Mouse (Mus musculus) WW6 (cell line): ENCODE data around the gene Slc6a16.

Source experiments
- DNase-seq: peaks from one replicate; pipeline ENCODE4 v3.0.0-alpha.2; 2013; ENCODE audit warnings: low read depth, low spot score

Slc6a16 gene

DNA sequence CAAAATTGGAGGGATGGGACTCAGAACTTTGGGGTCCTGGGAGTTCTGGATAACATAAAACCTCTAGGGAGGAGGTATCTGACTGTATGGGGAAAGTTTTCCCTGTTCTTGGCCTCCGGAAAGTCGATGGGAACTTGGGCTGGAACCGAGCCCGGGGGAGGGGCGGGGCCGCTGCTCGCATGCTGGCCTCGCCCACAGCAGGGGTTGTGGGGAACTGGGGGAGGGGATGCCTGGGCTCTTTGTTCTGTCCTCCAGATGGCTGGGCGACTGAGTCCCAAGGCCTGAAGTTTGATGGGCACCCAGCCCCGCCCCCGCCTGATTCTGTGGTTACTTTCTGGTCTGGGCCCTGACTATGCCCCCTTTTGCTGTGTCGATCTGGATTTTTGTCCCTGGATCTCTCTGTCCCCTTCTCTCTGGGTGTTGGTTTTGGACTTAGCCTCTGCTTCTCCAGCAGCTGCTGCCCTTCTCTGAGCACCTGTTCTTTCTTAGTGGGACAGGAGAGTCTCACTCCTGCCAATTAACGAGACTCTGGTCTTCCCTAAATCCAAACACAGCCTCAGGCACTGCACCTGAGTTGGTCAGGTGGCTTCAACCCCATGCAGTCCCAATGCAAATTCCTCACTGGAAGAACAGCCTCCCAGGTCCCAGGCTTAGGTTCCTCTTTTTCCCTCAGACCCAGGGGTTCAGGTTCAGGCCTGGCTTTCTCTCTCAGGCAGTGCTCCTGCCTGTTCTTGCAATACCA is 24.3 kb upstream of the Slc6a16 start:
- no peak for DNase-seq

DNA sequence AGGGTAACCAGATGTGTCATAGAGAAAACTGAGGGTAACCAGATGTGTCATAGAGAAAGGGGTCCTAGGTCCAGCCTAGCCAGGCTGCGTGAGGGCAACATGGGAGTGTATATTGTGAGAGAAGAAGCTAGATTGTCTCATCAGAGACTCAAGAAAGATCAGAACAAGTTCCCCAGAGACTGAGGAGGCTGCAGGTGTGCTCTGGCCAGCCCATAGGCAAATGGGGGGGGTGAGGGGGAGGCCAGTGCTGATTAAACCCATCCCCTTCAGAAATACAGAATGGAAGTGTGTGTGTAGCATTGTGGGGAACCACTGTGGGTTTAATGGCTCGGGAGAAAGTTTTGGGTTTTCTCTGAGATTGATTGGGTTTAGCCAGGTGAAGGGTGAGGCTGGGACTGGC is 19.2 kb upstream of the Slc6a16 start:
- no peak for DNase-seq

DNA sequence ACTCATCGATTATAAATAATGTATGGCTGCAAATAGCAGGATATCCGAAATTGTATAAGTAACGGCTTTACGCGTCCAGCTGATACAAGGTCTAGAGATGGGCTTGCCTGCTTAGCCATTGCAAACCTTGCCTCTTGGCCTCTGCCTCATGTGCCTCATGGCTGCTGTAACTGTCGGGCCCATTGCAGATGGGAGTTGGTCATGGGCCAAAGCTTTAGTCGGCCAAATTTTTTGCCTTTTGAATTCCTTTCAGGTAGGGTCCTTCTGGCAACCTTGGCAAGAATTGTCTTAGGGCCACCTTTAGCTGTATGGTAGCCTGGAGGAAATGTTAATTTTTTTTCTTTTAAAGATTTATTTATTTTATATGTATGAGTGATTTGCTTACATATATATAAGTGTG is 16.1 kb upstream of the Slc6a16 start:
- DNase-seq: no peak

DNA sequence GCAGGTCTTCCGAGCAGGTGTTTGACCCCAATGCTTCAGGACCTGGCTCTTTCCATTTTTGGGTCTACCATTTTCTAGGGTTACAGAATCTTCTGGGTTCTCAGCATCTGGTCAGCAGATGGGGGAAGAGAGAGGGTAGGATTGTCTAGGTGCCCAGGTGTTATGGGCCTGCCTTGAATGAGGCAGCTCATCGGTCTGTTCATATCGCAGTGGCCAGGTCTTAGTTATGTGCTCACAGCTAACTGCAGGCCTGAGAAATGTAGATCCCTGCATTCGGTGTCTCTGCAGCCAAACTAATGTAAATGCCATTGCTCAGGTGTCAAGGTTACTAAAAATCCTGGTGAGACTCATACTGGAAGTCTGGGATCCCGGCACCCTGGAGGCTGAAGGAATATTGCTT is 14.5 kb upstream of the Slc6a16 start:
- no peak for DNase-seq

DNA sequence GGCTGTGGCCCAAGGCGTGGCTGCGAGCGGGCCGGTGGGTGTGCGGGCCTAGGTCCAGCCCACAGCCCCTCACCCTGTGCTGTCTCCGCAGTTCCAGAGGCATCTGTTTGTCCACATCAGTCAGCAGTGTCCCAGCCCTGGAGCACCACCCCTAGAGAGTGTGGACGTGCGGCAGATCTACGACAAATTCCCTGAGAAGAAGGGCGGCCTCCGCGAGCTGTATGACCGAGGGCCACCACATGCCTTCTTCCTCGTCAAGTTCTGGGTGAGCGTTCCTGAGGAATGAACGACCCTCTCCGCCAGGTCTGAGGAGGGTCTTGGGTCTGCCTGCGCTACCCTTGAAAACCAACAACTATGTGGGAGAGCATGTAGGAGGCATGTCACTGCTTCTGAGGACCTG is 12.3 kb upstream of the Slc6a16 start:
- no peak for DNase-seq

DNA sequence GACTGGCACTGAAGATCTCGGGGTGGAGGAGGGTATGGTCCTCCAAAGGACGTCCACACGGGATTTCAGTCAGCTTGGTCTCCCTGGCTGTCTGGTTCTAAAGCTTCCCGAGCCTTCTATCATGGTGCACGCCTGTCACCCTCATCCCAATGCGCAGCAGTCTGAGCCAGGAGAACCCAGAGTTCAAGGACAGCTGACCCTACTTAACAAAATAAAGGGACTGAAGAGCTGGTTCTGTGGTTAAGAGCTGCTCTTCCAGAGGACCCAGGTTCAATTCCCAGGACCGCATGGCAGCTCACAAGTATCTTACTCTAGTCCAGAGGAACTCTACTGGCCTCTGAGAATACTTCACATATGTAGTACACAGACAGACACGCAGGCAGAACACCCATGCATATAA is 11.8 kb upstream of the Slc6a16 start:
- DNase-seq: no peak

DNA sequence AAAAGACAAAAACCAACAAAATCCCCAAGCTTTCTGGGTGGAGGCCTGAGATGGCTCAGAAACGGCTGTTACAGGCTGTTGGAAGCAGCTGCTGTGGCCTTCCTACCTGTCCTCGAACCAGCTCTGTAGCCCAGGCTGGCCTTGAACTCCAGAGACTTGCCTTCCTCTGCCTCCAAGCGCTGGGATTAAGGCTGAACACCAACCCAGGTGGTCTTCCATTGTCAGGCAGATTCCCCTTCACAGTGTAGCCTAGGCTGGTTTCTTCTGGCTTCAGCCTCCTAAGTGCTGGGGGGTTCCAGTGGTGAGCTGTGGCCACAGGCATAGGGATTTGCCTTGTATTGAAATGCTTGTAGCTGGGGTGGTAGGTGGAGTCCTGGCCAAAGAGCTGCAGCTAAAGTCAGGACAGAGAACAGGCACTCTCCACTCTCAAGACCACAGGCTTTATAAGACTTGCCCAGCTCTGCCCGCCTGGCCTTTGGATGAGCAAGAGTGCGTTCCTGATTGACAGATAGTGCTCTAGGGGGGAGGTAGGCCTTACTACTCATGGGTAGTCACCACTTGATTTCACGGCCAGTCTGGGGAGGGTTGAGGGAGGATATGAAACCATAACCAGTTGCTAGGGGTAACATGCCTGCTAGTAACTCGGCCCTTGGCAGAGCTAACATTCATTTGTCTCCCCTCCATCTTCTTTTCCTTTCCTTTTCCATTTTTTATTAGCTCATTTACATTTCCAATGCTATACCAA is 11.3 kb upstream of the Slc6a16 start:
- no peak for DNase-seq

DNA sequence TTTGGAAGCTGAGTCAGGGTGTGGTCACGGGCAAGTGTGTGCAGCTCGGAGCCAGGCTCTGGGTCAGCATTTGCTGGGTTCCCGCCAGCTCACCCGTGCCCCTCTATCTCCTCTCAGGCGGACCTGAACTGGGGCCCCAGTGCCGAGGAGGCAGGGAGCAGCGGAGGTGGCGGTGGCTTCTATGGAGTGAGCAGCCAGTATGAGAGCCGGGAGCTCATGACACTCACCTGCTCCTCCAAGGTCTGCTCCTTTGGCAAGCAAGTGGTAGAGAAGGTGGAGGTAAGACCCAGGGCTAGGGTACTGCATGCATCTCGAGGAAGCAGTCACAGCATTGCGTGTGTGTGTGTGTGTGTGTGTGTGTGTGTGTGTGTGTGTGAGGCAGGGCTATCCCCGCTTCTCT is 9.7 kb upstream of the Slc6a16 start:
- no peak for DNase-seq

DNA sequence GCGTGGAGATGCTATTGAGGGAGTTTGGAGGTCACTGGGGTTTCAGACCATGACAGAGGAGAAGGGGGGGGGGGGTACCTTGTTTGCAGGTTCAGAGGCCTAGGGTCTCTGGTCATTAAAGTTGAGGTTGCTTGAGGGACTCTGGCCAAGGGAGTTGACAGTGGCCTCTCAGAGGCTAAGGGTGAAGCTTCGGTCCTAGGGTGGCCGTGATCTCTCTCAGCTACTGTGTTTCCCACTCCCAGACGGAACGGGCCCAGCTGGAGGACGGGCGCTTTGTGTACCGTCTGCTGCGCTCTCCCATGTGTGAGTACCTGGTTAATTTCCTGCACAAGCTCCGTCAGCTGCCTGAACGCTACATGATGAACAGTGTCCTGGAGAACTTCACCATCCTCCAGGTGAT is 8.9 kb upstream of the Slc6a16 start:
- no peak for DNase-seq

DNA sequence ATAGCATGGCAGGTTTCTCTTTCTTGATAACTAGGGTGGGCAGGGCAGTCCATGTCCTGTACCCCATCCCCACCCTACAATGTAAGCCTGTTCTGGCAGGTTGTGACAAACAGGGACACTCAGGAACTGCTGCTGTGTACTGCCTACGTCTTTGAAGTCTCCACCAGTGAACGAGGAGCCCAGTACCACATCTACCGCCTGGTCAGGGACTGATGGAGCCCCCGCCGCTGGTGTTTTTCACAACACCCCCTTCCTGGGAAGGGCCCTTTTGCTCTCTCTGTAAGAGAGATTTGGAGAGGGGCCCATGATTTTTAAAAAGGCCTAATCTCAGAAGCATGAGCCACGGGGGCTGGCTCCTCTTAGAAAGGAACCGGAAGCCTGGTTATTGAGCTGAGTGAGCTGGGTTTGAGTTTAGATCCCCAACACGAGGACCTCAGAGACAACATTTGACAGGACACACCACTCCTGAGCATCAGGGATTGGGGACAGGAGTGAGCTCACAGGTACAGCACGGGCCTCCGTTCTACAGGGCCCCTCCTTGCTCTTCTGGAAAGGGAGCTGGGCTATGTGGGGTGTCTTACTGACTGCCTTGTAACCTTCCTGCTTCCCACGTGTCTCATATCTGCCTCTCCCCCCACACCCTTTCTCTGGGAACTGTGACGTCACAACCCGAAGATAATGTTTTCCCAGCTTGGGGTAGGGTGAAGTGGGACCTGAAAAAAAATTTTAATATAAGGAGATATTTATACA is 8.0 kb upstream of the Slc6a16 start:
- DNase-seq: no peak

DNA sequence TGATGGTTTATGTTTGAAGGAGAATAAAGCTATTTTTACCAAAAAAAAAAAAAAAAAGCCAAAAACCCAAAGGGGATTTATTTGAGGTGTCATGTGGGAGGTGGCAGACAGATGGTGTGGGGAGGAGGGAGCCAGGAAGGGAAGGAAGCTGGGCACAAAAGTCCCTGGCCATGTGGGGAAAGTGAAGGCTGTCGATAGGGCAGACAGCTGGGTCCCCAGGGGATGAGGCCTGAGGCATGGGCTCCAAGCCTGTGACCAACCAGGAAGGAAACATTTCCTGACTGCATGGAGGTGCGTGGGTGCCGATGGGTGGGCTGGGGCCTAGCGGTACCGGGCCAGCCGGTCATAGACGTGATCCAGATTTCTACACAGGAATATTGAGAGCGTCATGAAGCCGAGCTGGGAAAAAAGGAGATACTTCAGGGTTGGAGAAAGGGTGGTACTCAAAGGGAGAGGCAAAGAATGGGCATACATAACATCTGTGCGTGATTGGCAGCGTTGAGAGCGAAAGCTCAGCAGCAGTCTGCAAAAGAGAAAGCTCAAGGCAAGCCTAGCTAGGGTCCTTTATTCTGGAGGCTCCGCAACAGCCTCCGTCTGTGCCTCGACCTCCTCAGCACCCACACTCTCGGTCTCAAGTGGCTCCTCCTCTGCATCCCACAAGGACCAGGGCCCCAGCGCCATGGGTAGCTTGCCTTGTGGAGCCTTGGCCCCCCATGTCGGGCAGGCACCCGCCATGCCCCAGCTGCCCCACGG is 7.1 kb upstream of the Slc6a16 start:
- DNase-seq: no peak

DNA sequence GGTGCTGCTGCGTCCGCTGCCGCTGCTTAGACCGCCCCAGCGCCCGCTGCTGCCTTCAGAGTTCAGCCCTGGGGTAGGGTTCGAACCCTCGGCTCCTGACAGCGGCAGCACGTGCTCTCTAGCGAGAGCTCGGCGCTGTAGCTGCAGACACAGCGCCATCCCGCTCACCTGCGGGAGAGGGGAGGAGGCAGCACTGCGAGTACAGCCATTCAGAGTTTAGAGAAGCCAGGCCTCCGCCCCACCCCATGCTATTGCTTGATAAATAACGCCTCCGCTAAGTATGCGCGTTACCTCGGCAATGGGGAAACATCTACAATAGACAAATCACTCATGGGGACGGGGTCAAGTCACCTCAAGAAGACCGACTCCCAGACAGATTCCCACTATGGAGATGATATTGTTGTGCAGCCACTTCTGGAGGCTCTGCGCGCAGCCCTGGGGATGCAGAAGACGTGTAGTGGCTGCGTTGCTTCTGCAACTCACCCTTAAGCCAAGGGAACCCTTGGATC is 6.5 kb upstream of the Slc6a16 start:
- DNase-seq: no peak

DNA sequence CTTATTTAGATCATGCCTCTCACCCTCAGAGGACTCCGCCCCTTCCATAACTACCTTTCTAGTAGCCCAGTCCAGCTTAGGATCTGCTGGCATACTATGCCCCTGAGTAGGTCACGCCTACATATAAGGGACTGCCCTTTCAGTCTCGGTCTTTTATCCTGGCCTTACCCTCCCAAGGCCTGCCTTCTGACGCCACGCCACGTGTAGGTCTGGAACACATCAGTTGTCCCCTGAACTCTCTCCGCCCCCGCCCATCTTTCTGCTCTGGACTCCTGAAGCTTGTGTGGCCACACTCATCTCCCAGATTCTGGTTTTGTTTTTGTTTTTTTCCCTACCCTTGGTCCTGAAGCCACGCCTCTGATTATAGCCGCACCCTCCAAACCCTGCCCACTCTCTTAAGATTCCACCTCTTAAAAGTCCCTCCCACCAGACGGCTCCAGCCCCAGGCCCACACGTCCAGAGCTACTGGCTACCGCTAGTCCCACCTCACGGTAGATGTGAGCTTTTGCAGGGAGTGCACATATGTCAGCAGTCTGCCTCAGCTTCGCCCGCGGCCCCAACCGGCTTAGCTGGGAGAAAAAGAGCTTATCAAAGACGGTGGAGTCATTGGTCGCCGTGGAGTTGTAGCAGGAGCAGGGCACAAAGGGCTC is 5.8 kb upstream of the Slc6a16 start:
- DNase-seq: no peak

DNA sequence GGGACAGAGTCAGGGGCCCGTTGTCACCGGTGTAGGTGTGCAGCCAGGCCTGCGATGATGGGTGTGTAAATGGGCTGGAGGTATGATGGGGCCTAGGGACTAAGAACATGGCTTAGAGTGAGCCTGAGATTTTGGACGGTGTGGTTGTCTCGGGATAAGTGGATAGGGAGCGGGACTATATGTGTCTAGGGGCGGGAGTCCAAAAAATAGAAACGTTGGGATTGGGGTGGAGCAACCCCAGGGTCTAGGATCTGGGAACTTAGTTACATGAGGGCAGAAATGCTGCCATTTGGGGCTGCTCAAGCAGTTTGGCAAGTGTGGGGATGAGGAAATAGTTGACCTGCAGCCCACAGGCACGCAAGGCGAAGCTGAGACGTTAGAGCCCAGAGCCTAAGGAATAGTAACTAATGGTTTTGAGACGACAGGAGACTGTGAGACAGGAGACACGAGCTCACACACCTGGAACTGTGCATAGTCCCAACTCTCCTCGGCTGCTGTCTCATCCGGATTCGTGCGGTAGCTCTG is 5.2 kb upstream of the Slc6a16 start:
- DNase-seq: no peak

DNA sequence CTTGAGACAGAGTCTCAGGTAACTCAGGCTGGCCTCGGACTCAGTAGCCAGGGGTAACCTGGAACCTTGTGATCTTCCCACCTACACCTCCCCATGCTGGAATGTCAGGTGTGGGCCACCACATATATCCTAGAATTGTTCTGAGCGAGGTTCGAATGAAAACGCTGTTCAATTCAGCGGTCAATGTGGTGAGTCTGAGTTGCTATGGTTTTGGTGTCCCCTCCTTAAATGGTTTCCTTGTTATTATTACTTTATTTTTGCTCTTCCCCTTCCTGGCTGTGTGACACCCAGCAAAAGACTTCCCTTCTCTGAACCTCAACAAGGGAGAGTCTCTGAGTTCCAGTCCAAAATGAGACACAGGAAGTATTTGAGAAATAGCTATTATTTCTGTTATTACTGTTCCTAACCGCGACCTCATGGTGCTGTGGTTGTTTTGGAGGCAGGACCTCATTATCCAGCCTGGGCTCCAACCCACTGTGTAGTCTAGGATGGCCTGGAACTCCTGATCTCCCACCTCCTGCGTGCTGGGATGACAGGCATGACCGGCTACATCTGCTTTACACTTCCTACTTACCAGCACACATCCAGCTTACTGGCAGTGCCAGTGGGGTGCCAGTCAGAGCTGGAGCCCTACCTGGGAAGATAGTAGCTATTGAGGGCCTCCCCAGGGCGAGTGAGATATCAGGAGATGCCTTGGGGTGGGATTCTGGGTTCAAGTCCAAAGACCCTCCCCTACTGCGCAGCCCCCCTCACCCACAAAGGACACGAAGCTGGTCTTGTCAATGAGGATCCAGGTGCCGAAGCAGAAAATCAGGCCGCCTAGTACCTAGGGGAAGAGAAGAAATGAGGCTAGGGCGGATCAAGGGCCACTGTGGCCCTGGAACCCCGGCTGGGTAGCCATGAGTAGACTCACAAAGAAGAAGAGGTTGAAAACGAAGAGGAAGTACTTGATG is 2.9 kb upstream of the Slc6a16 start:
- DNase-seq: no peak

DNA sequence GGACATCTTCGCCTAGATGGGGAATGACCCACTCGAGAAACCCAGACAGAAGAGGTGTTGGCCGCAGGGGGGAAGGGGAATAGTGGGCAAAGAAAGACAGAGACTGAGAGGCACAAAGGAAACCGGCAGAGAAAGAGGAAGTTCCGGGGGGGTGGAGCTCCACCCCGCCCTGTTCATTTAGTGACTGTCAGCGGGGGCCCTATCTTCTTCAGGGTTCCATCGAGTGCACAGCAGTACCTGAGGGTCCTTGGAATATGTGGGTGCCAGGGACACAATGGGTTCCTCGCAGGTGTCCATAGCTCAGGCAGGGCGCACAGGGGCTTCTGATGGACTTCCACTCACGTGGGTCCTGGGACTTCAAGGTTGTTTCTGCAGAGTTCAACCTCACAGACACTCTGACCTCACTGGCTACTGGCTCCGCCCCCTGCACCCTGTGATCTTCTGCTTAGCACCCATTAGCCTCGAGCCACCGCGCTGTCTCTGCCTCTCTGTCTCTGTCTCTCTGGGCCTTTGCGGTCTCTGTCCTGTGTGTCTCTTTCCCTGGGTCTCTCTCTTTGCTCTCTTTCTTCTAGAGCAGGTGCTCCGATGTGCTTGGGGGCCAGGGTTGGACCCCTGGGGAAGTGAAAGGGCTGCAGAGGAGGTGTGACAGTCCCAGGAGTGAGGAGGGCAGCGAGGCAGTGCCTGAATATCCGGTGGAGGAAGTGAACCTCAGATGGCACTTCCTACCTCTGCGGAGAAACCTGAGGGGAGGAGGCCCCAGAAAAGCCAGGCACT is 2.0 kb upstream of the Slc6a16 start, which contains the start of gene Cd37:
TSS of gene Cd37 (minus strand) at position 393 of the 774 bp plus-strand sequence.
- no peak for DNase-seq

DNA sequence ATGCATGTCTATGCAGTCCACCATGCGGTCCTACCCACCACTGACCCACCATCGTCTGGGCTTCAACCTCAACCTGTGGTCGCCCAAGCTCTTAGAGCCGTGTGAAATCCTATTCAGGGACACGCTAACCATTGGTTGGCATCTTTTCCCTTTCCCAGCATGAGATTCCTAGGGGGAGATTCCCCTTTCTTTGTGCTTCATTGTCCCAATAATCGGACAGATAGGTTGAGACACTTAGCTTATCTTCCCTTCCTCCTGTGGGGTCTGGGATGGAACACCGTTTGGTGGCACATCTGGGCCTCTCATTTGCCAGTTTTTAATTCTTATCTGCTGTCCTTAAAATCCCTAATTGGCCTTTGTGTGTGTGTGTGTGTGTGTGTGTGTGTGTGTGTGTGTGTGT is 776 bp upstream of the Slc6a16 start:
- DNase-seq: no peak

DNA sequence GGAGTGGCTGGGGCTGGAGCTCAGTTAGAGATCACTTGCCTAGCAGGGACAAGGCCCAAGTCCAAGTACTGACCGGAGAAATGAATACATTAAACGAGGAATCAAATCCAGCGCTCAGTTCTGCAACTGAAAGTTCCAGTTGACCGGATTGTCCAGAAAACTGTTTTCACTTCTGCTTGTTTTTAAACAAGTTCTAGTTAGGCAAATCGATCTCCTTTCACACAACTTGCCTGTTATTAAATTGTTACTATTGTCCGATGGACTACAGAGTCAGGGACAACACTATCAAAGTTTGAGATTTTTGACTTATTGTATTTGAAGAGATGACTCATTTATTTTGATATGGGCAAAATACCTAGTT is 484 bp downstream of the Slc6a16 start:
- DNase-seq: no peak

DNA sequence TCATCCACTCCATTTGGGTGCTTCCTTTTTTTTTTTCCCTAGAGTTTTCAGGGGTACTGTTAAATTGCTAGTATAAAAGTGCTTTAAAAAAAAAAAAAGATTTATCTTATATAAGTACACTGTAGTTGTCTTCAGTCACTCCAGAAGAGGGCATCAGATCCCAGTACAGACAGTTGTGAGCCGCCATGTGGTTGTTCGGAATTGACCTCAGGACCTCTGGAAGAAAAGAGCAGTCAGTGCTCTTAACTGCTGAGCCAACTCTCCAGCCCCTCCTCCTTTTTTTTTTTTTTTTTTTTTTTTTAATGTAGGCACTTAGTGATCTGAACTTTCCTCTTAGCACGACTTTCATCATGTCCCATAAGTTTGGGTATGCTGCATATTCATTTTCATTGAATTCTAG is 6.8 kb downstream of the Slc6a16 start:
- DNase-seq: no peak
